Mouse (Mus musculus) midbrain, embryonic 14.5 days (tissue): ENCODE data around the gene Hist1h4f. TPM values are rescaled to one million over a fixed set of nuclear protein-coding genes. Genes with fewer than 3 reads are reported as not detected.
A peak's percentile ranks its signal among the peaks of the same experiment; 100 is the strongest.
"Not testable (repeated sequence)": the region's sequence is repeated elsewhere in the genome, so short reads cannot be mapped to it uniquely, and the experiment has no call there.

Experiments
- ATAC-seq: fragments of 200-750 bp; cut with Nextera tagmentation; 2 replicates; pipeline ENCODE4 v1.8.0; 2017; ENCODE audit warnings: moderate number of reproducible peaks, moderate library complexity; ENCODE audit not compliant: low FRiP score, low TSS enrichment
- DNase-seq: peaks from one replicate; pipeline ENCODE4 v3.0.0-alpha.2; 2015
- H3K27ac ChIP-seq: fragments of 300-500 bp; sonication (generic); replicated peaks from 2 replicates; pipeline ENCODE4 v1.5.1; 2014; ENCODE audit warnings: mild to moderate bottlenecking, low read depth, low read length, moderate library complexity
- H3K27me3 ChIP-seq: fragments of 300-500 bp; sonication (generic); 2 replicates; pipeline ENCODE4 v1.6.1; 2014; ENCODE audit warnings: low read length, control low read depth, mixed read lengths; ENCODE audit not compliant: control insufficient read depth, insufficient read depth
- H3K36me3 ChIP-seq: fragments of 300-500 bp; sonication (generic); 2 replicates; pipeline ENCODE4 v1.6.1; 2014; ENCODE audit warnings: low read length, control low read depth; ENCODE audit not compliant: control insufficient read depth, insufficient read depth
- H3K4me1 ChIP-seq: fragments of 300-500 bp; sonication (generic); 2 replicates; pipeline ENCODE4 v1.6.1; 2014; ENCODE audit warnings: mild to moderate bottlenecking, antibody characterized with exemption, low read length, control low read depth; ENCODE audit not compliant: control insufficient read depth, insufficient read depth
- H3K4me2 ChIP-seq: fragments of 300-500 bp; sonication (generic); 2 replicates; pipeline ENCODE4 v1.6.1; 2014; ENCODE audit warnings: mild to moderate bottlenecking, low read length, moderate library complexity
- H3K4me3 ChIP-seq: fragments of 300-500 bp; sonication (generic); replicated peaks from 2 replicates; pipeline ENCODE4 v1.5.1; 2014; ENCODE audit warnings: low read depth, low read length
- H3K9ac ChIP-seq: fragments of 300-500 bp; sonication (generic); replicated peaks from 2 replicates; pipeline ENCODE4 v1.6.1; 2014; ENCODE audit warnings: mild to moderate bottlenecking, low read length, moderate library complexity
- H3K9me3 ChIP-seq: fragments of 300-500 bp; sonication (generic); 2 replicates; pipeline ENCODE4 v1.6.1; 2016; ENCODE audit warnings: low read length, control low read depth, mixed read lengths; ENCODE audit not compliant: control insufficient read depth
- WGBS: fragments of 180-500 bp; shearing (Covaris S2); extraction: QIAGEN DNeasy Blood & Tissue Kit; methylation state at CpG from one replicate; pipeline ENCODE4 v1.1.7; 2014; 5-methylcytosine and 5-hydroxymethylcytosine counted together
- polyA plus RNA-seq: library from polyadenylated mRNA; unstranded; fragments of >200 nt; fragmentation: Nextera tagmentation; extraction: Ambion mirVana; gene quantifications from 2 replicates; pipeline ENCODE4 v1.2.1, GENCODE M21; 2014

Hist1h4f gene
- polyA plus RNA-seq, 1 experiment from 2014 or later, result not detected

GRCm38 (mm10) chr13:23534368-23535131, 16.9 kb downstream of the Hist1h4f start:
- Histone ChIP-seq H3K4me2 (peak overlapping the region; percentile 79), H3K9ac (peak overlapping the region; percentile 24; the same call in 1 of the 2 replicates), H3K27ac (peak overlapping the region; percentile 6; the same call in 1 of the 2 replicates), H3K27me3 (no peaks in the 10 kb centered on the region), H3K4me1 (peaks cover 37% of the 10 kb centered on the region), H3K36me3 (no peaks in the 10 kb centered on the region), H3K4me3 (peak overlapping the region; percentile 45), H3K9me3 (no peaks in the 10 kb centered on the region)
- ATAC-seq, result no peak
- WGBS, result under 1% methylated on average over 15 of the region's 15 CpGs
- DNase-seq, result no peak

GRCm38 (mm10) chr13:23533560-23534367, 17.7 kb downstream of the Hist1h4f start, which contains the start of gene Hist1h2af:
Gene Hist1h2af (plus strand): TSS chr13:23533906.
- DNase-seq (peak; percentile 93), ATAC-seq (peak; percentile 28; the same call in 1 of the 2 replicates)
- Histone ChIP-seq H3K4me1 (peaks cover 38% of the 10 kb centered on the region), H3K9ac (peak within 1 kb of the TSS; percentile 37; the same call in 1 of the 2 replicates), H3K27ac (peak within 1 kb of the TSS; percentile 78), H3K4me2 (peak within 1 kb of the TSS; percentile 79), H3K4me3 (peak within 1 kb of the TSS; percentile 63)
- H3K27me3 ChIP-seq, H3K36me3 ChIP-seq, H3K9me3 ChIP-seq: not testable (repeated sequence)
- under 1% methylated on average over 26 of the region's 53 CpGs for whole genome bisulfite sequencing

- H3K27me3 ChIP-seq, result no peaks in the 10 kb centered on the region
- H3K4me2 ChIP-seq, result peak overlapping the region; percentile 79
- H3K9me3 ChIP-seq, result no peaks in the 10 kb centered on the region
- peak overlapping the region; percentile 68; the same call in 1 of the 2 replicates for H3K9ac ChIP-seq
- H3K4me3 ChIP-seq, result peak overlapping the region; percentile 63
- peak overlapping the region; percentile 93 for H3K27ac ChIP-seq
- H3K4me1 ChIP-seq, result peaks cover 38% of the 10 kb centered on the region
- ATAC-seq (no peak), DNase-seq (no peak)
- WGBS, result 23% methylated on average over 9 of the region's 9 CpGs
- H3K36me3 ChIP-seq, result no peaks in the 10 kb centered on the region
These were observed 19.0 kb downstream of the Hist1h4f start for GRCm38 (mm10) chr13:23532262-23533075.

DNA sequence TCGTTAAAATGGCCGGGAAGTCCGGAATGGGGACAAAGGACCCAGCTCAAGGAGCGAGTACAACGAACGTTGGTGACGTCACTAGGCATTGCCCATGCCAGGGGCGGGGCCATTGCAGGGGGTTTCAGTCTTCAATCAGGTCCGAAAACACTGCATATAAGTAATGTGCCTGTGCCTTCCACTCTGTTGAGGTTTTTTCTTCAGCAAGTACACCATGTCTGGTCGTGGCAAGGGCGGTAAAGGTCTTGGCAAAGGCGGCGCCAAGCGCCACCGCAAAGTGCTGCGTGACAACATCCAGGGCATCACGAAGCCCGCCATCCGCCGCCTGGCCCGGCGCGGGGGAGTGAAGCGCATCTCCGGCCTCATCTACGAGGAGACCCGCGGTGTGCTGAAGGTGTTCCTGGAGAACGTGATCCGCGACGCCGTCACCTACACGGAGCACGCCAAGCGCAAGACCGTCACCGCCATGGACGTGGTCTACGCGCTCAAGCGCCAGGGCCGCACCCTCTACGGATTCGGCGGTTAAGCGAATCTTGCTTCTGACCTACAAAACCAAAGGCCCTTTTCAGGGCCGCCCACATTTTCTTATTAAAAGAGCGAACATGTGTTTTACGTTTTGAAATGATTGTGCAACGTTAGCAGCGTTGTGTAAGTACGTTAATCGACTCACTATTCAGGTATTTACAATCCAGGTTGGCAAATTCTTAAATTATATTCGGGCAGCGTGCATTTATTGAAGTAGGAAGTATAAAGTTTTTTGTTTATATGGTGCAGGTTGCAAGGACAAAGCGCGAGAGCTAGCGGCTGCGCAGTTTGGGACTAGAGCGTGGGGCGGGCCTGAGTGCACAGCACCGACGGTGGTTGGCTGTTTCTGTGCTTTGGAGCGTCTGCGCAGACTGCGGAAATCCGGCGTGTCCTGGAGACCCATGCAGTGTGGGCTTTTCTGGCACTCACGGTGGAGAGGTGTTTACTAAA, 20.3 kb downstream of the Hist1h4f start, which contains the start of gene Hist1h4h:
Gene Hist1h4h, plus strand, starts transcription at position 150 of the 975 bp plus-strand sequence.
- H3K4me2 ChIP-seq, result peak within 1 kb of the TSS; percentile 79
- no peaks in the 10 kb centered on the region for H3K36me3 ChIP-seq
- under 1% methylated on average over 59 of the region's 70 CpGs for WGBS
- peak within 1 kb of the TSS; percentile 68 for H3K9ac ChIP-seq
- no peaks in the 10 kb centered on the region for H3K27me3 ChIP-seq
- peaks cover 37% of the 10 kb centered on the region for H3K4me1 ChIP-seq
- peak within 1 kb of the TSS; percentile 93 for H3K27ac ChIP-seq
- H3K9me3 ChIP-seq, result no peaks in the 10 kb centered on the region
- DNase-seq (peak; percentile 100), ATAC-seq (peak; percentile 87)
- peak within 1 kb of the TSS; percentile 63 for H3K4me3 ChIP-seq

GRCm38 (mm10) chr13:23530181-23530900, 21.1 kb downstream of the Hist1h4f start:
- H3K36me3 ChIP-seq, result no peaks in the 10 kb centered on the region
- H3K4me1 ChIP-seq, result peaks cover 37% of the 10 kb centered on the region
- H3K9ac ChIP-seq, result peak overlapping the region; percentile 68
- WGBS, result under 1% methylated on average over 20 of the region's 20 CpGs
- ATAC-seq (peak; percentile 5; the same call in 1 of the 2 replicates), DNase-seq (peak; percentile 81)
- H3K4me3 ChIP-seq, result peak overlapping the region; percentile 63
- peak overlapping the region; percentile 93 for H3K27ac ChIP-seq
- H3K27me3 ChIP-seq, result no peaks in the 10 kb centered on the region
- peak overlapping the region; percentile 79 for H3K4me2 ChIP-seq
- no peaks in the 10 kb centered on the region for H3K9me3 ChIP-seq

GRCm38 (mm10) chr13:23529480-23530165, 21.8 kb downstream of the Hist1h4f start:
- DNase-seq (no peak), ATAC-seq (no peak)
- no peaks in the 10 kb centered on the region for H3K27me3 ChIP-seq
- H3K4me1 ChIP-seq, result peaks cover 35% of the 10 kb centered on the region
- peak overlapping the region; percentile 93 for H3K27ac ChIP-seq
- peak overlapping the region; percentile 68; the same call in 1 of the 2 replicates for H3K9ac ChIP-seq
- no peaks in the 10 kb centered on the region for H3K36me3 ChIP-seq
- 28% methylated on average over 2 of the region's 2 CpGs for WGBS
- H3K4me3 ChIP-seq, result peak overlapping the region; percentile 63
- H3K4me2 ChIP-seq, result peak overlapping the region; percentile 79
- H3K9me3 ChIP-seq, result no peaks in the 10 kb centered on the region

DNA sequence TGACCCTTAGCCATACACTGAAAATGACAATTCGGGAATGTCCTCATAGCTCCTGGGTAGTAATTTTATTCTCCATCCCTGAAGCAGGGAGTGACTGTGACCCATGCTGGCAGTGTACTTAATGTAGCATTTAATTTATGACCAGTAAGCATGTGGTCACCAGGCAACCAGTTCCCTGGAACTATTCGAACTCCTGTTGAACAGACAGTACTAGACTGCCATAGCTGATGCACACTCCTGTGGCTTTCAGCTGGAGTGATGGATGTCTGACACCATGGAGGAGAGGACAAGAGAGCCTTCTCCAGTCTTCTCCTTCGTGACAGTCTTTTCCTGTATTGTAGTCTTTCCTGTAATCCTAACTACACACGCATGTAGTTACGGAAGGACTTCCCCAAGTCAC, 22.4 kb downstream of the Hist1h4f start:
- DNase-seq (no peak), ATAC-seq (no peak)
- Histone ChIP-seq H3K4me2 (no peak overlapping the region; the same call in 1 of the 2 replicates), H3K4me1 (peaks cover 29% of the 10 kb centered on the region), H3K9ac (no peak overlapping the region), H3K27me3 (no peaks in the 10 kb centered on the region), H3K4me3 (no peak overlapping the region), H3K36me3 (no peaks in the 10 kb centered on the region), H3K9me3 (no peaks in the 10 kb centered on the region), H3K27ac (no peak overlapping the region)
- 78% methylated on average over 5 of the region's 5 CpGs for WGBS
